Mouse (Mus musculus) kidney, adult 8-10 months (tissue): ENCODE measurements around the gene Rnf141.
A peak's percentile ranks its signal among the peaks of the same experiment; 100 is the strongest.

ENCODE experiments used
- DNase-seq, 2 experiments: peaks; one replicate each; pipeline ENCODE4 v3.0.0; 2022

Gene Rnf141

GRCm38 (mm10) chr7:110843916-110844874 lies at the start of gene Rnf141:
Gene Rnf141 (minus strand): TSS chr7:110844457.
- DNase-seq: peak; percentile 87 to 94

- peak; percentile 81 to 85 for DNase-seq
Measured at GRCm38 (mm10) chr7:110891501-110891986, 47.3 kb upstream of the Rnf141 start.

- peak; percentile 54 to 58 for DNase-seq
Measured at GRCm38 (mm10) chr7:110881746-110882333, 37.6 kb upstream of the Rnf141 start.

GRCm38 (mm10) chr7:110878028-110878427 lies 33.8 kb upstream of the Rnf141 start:
- DNase-seq: no peak

GRCm38 (mm10) chr7:110876965-110877364 lies 32.7 kb upstream of the Rnf141 start:
- DNase-seq: peak in 1 of 2 experiments; percentile 14

- no peak for DNase-seq
Measured at GRCm38 (mm10) chr7:110868807-110869206, 24.6 kb upstream of the Rnf141 start.

- DNase-seq: no peak
Measured at GRCm38 (mm10) chr7:110867116-110867515, 22.9 kb upstream of the Rnf141 start.

- DNase-seq: no peak
Measured at GRCm38 (mm10) chr7:110866021-110866420, 21.8 kb upstream of the Rnf141 start.

GRCm38 (mm10) chr7:110865570-110865969 lies 21.3 kb upstream of the Rnf141 start:
- DNase-seq: no peak

- peak in 1 of 2 experiments; percentile 26 for DNase-seq
Measured at GRCm38 (mm10) chr7:110865038-110865437, 20.8 kb upstream of the Rnf141 start.

- DNase-seq: no peak
Measured at GRCm38 (mm10) chr7:110862751-110863289, 18.6 kb upstream of the Rnf141 start, which contains the start of gene Lyve1. Gene Lyve1 (minus strand): TSS chr7:110863239.

GRCm38 (mm10) chr7:110860129-110860528 lies 15.9 kb upstream of the Rnf141 start:
- no peak for DNase-seq

- DNase-seq: no peak
Measured at GRCm38 (mm10) chr7:110855604-110856003, 11.3 kb upstream of the Rnf141 start.

GRCm38 (mm10) chr7:110854927-110855546 lies 10.8 kb upstream of the Rnf141 start:
- no peak for DNase-seq

- DNase-seq: no peak
Measured at GRCm38 (mm10) chr7:110854519-110854918, 10.3 kb upstream of the Rnf141 start.

GRCm38 (mm10) chr7:110853611-110854010 lies 9.4 kb upstream of the Rnf141 start:
- DNase-seq: no peak

GRCm38 (mm10) chr7:110851541-110852203 lies 7.4 kb upstream of the Rnf141 start:
- DNase-seq: no peak

- DNase-seq: no peak
Measured at GRCm38 (mm10) chr7:110848371-110848770, 4.1 kb upstream of the Rnf141 start.

GRCm38 (mm10) chr7:110847321-110847720 lies 3.1 kb upstream of the Rnf141 start:
- DNase-seq: no peak

- DNase-seq: no peak
Measured at GRCm38 (mm10) chr7:110840332-110840731, 3.9 kb downstream of the Rnf141 start.

- no peak for DNase-seq
Measured at GRCm38 (mm10) chr7:110834522-110834921, 9.7 kb downstream of the Rnf141 start.

- no peak for DNase-seq
Measured at GRCm38 (mm10) chr7:110834018-110834417, 10.2 kb downstream of the Rnf141 start.
